Mouse (Mus musculus): Measurements from ENCODE around the gene Opn1sw. TPM values are rescaled to one million over a fixed set of nuclear protein-coding genes. Genes with fewer than 3 reads are reported as not detected.
"Not testable (repeated sequence)": the region's sequence is repeated elsewhere in the genome, so short reads cannot be mapped to it uniquely, and the experiment has no call there.

Opn1sw gene
- polyA plus RNA-seq, 1 experiment from 2014 or later = 0.55 TPM

DNA sequence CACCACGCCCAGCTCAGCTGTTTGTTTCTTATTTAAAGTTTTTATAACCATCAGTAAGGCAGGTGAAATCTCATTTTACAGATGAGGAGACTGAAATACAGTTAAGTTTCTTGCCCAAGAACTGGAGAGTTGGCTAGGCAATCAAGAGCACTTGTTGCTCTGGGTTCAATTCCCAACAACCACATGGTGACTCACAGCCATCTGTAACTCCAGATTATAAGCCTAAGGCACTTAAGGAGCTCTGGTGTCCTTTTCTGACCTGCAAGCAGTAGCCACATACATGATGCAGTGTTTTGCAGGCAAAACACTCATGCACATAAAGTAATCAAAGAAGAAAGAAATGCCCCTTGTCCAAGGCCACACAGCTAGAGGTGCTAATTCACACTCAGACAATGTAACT lies 23.0 kb downstream of the Opn1sw start:
- no peak overlapping the region for H3K4me2 ChIP-seq
- H3K9ac ChIP-seq = no peak overlapping the region
- H3K27me3 ChIP-seq (replicated peaks) = no peaks in the 10 kb centered on the region
- peaks cover 86% of the 10 kb centered on the region for H3K36me3 ChIP-seq
- peaks cover 9% of the 10 kb centered on the region; the same call in 1 of the 2 replicates for H3K4me1 ChIP-seq
- H3K27ac ChIP-seq (replicated peaks) = no peak overlapping the region
- WGBS = 92% methylated on average over 1 of the region's 1 CpGs
- no peak overlapping the region for H3K4me3 ChIP-seq
- no peaks in the 10 kb centered on the region for H3K9me3 ChIP-seq
- ATAC-seq (ENCODE audit: extremely low read depth, insufficient number of reproducible peaks, low FRiP score, low TSS enrichment) = no peak

DNA sequence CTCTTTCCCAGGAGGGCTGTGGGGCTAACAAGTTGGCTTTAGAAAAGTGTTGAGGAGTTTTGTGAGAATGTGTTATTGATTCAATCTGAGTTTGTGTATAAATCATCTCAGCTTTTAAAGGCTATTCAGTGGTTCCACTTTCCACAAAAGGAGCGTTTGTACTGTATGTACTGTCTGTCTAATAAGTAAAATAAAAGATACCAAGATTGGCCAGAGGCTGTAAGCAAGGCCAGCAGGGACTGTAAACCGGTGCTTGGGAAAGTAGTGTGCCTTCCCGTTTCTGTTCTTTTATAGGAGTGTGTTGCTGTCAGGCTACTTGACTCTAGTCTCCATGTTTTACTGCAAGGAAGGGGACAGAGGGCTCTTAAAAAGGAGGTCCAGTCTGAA lies 25.1 kb downstream of the Opn1sw start:
- peaks cover 25% of the 10 kb centered on the region for H3K4me1 ChIP-seq
- H3K27ac ChIP-seq (replicated peaks) = 0 out of 2 replicates have a peak overlapping the region, but pooled peaks have one; percentile 21
- no peaks in the 10 kb centered on the region for H3K27me3 ChIP-seq (replicated peaks)
- ATAC-seq (ENCODE audit: extremely low read depth, insufficient number of reproducible peaks, low FRiP score, low TSS enrichment) = no peak
- H3K4me2 ChIP-seq = no peak overlapping the region
- 81% methylated on average over 3 of the region's 3 CpGs for WGBS
- H3K36me3 ChIP-seq = peaks cover 81% of the 10 kb centered on the region
- H3K4me3 ChIP-seq = no peak overlapping the region
- H3K9ac ChIP-seq = no peak overlapping the region
- H3K9me3 ChIP-seq = no peaks in the 10 kb centered on the region

DNA sequence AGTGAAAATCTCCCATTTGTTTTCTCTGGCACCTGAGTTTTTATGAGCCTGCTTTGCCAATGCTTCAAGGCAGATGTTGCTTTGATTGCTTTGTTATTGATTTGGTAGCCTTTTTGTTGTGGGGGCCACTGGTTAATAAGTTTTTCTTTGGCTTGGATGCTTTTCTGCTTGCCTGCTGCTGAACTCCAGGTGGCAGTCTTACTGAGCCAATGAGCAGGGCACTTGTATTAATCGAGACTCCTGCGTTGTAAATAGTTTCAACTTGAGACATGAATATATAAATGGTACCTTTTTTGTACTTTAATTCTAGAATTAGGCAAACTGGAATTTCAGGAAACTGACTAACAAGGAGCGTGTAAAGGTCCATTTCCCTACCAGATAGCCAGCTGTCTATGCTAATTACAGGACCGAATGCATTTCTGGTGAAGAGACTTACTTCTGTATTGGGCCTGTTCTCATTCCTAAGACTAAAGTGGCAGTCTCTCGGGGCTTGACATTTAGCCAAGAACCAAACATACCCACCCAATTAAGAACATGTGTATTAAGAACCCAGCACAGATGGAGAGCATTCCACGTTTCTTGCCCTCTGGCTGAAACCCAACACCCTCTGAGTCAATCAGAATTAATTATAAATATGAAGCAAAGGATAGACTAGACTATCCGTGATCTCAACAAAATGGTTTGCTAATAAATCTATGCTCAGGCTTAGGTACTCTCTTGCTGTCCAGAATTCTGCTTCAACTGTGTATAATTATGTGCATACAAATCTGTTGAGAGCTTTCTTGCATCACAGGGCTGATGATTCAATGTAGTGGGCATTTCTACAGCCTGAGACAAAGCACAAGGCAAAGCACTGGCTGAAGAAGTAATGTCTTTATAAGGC lies 25.8 kb downstream of the Opn1sw start:
- Histone ChIP-seq H3K36me3 (peaks cover 83% of the 10 kb centered on the region), H3K4me3 (no peak overlapping the region), H3K9me3 (no peaks in the 10 kb centered on the region), H3K4me2 (no peak overlapping the region), H3K9ac (no peak overlapping the region), H3K27ac (replicated peaks) (peak overlapping the region; percentile 21; the same call in 1 of the 2 replicates), H3K4me1 (peaks cover 28% of the 10 kb centered on the region), H3K27me3 (replicated peaks) (no peaks in the 10 kb centered on the region)
- WGBS = 69% methylated on average over 7 of the region's 7 CpGs
- no peak for ATAC-seq (ENCODE audit: extremely low read depth, insufficient number of reproducible peaks, low FRiP score, low TSS enrichment)

DNA sequence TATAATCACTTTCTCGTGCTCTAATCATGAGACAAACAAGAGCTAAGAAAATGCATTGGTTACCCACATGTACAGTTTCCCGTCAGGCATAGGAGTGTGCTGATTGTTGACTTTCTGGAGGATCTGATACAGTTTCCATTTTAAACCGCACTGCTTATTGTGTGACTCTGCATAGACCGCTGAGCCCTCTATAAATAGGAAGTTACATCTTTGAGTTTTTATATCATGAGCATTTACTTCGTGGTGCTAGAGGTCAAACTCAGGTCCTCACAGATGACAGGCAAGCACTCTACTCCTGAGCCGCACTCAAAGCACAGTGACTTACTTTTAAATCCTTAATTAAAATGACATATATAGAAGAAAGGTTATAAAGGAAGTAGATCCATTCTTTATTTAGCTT lies 28.1 kb downstream of the Opn1sw start:
- Histone ChIP-seq H3K4me3 (no peak overlapping the region), H3K9me3 (no peaks in the 10 kb centered on the region), H3K4me1 (peaks cover 38% of the 10 kb centered on the region), H3K27ac (replicated peaks) (peak overlapping the region; percentile 85), H3K27me3 (replicated peaks) (no peaks in the 10 kb centered on the region), H3K9ac (peak overlapping the region; percentile 64; the same call in 1 of the 2 replicates), H3K4me2 (peak overlapping the region; percentile 48), H3K36me3 (peaks cover 72% of the 10 kb centered on the region)
- ATAC-seq (ENCODE audit: extremely low read depth, insufficient number of reproducible peaks, low FRiP score, low TSS enrichment) = peak; percentile 31; the same call in 1 of the 2 replicates
- WGBS = 30% methylated on average over 6 of the region's 6 CpGs

DNA sequence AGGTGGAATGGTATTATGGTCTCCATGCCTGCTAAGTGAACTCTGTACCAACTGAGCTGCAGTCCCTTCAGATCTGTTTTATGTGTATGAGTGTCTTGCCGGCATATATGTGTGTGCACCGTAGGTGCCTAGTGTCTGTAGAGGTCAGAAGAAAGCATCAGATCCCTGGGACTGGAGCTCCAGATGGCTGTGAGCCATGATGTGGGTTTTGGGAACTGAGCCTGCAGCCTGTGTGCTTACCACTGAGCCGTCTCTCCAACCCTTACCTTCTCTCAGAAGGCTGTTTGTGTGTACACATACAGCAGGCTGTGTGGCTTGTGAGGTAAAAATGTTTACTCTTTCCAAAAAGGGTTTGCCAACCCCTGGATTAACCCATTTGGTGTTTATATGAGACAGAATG lies 28.9 kb downstream of the Opn1sw start:
- 81% methylated on average over 3 of the region's 3 CpGs for WGBS
- ATAC-seq (ENCODE audit: extremely low read depth, insufficient number of reproducible peaks, low FRiP score, low TSS enrichment) = no peak
- H3K36me3 ChIP-seq = peaks cover 65% of the 10 kb centered on the region
- H3K27ac ChIP-seq (replicated peaks) = peak overlapping the region; percentile 85
- H3K4me2 ChIP-seq = peak overlapping the region; percentile 48
- H3K27me3 ChIP-seq (replicated peaks) = no peaks in the 10 kb centered on the region
- H3K9me3 ChIP-seq = no peaks in the 10 kb centered on the region
- peaks cover 45% of the 10 kb centered on the region for H3K4me1 ChIP-seq
- 0 out of 2 replicates have a peak overlapping the region, but pooled peaks have one; percentile 64 for H3K9ac ChIP-seq
- H3K4me3 ChIP-seq = no peak overlapping the region

DNA sequence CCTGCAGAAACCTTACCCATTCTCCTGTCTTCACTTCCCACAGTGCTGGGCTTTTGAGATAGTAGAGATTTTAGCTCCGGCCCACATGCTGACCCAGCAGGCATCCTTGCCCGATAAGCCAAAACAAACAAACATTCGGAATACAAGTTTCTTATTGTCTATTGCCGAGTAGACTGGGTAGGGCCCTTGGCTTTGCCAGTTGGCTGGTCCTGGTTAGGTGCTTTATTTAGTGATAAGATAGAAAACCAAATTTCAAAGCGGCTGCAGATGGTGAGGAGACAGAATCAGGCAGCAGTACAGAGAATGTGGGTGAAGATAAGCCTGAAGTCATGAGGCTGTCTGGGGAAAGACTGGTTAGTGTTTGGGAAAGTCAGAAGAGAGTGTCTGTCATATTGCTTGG lies 35.5 kb downstream of the Opn1sw start:
- no peaks in the 10 kb centered on the region for H3K27me3 ChIP-seq (replicated peaks)
- H3K9ac ChIP-seq = peak overlapping the region; percentile 65
- peak overlapping the region; percentile 56 for H3K4me2 ChIP-seq
- H3K4me3 ChIP-seq = peak overlapping the region; percentile 22
- WGBS = 8% methylated on average over 5 of the region's 5 CpGs
- ATAC-seq (ENCODE audit: extremely low read depth, insufficient number of reproducible peaks, low FRiP score, low TSS enrichment) = no peak
- H3K9me3 ChIP-seq = no peaks in the 10 kb centered on the region
- peaks cover 16% of the 10 kb centered on the region for H3K36me3 ChIP-seq
- peaks cover 72% of the 10 kb centered on the region for H3K4me1 ChIP-seq
- peak overlapping the region; percentile 65 for H3K27ac ChIP-seq (replicated peaks)

DNA sequence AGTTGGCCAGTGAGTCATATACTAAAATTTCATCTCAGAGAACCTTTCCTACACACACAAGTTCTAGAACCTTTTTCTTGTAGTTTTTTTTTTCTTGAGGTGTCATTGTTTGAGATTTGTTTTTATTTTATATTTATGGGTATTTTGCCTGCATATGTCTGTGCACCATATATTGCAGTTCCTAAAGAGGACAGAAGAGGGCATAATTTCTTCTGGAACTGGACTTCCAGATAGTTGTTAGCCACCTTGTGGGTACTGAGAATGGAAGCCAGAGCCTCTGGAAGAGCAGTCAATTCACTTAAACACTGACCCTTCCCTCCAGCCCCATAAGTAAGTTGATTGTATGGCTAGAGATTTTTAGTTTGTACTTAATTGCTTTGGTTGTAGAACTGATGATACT lies 36.7 kb downstream of the Opn1sw start:
- Histone ChIP-seq H3K9me3 (no peaks in the 10 kb centered on the region), H3K27ac (replicated peaks) (no peak overlapping the region), H3K9ac (no peak overlapping the region), H3K4me2 (peak overlapping the region; percentile 56), H3K4me1 (peaks cover 72% of the 10 kb centered on the region), H3K4me3 (0 out of 2 replicates have a peak overlapping the region, but pooled peaks have one; percentile 3), H3K36me3 (peaks cover 4% of the 10 kb centered on the region), H3K27me3 (replicated peaks) (no peaks in the 10 kb centered on the region)
- ATAC-seq (ENCODE audit: extremely low read depth, insufficient number of reproducible peaks, low FRiP score, low TSS enrichment) = no peak

DNA sequence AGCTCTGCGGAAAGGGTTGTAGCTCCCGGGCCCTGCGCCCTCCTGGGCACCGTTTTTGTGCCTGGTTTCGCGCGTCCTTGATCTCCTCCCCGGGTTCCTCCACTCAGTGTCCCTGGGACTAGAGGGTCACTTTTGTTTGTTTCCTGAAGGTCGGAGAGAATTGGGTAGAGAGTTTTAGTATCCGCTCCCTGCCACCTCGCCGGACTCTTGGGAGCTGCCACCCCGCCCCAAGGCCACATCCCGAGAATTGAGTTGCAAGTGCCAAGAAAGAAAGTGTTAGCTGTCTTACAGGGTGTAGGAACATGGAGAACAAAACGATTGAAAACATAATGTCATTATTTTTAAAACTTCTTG lies 39.9 kb downstream of the Opn1sw start:
- peak overlapping the region; percentile 96 for H3K27ac ChIP-seq (replicated peaks)
- H3K4me1 ChIP-seq = peaks cover 49% of the 10 kb centered on the region
- peak overlapping the region; percentile 83 for H3K4me2 ChIP-seq
- H3K9me3 ChIP-seq = no peaks in the 10 kb centered on the region
- H3K36me3 ChIP-seq = no peaks in the 10 kb centered on the region
- H3K27me3 ChIP-seq (replicated peaks) = no peaks in the 10 kb centered on the region
- peak overlapping the region; percentile 98 for H3K9ac ChIP-seq
- peak overlapping the region; percentile 99 for H3K4me3 ChIP-seq
- no peak for ATAC-seq (ENCODE audit: extremely low read depth, insufficient number of reproducible peaks, low FRiP score, low TSS enrichment)
- under 1% methylated on average over 15 of the region's 15 CpGs for WGBS

DNA sequence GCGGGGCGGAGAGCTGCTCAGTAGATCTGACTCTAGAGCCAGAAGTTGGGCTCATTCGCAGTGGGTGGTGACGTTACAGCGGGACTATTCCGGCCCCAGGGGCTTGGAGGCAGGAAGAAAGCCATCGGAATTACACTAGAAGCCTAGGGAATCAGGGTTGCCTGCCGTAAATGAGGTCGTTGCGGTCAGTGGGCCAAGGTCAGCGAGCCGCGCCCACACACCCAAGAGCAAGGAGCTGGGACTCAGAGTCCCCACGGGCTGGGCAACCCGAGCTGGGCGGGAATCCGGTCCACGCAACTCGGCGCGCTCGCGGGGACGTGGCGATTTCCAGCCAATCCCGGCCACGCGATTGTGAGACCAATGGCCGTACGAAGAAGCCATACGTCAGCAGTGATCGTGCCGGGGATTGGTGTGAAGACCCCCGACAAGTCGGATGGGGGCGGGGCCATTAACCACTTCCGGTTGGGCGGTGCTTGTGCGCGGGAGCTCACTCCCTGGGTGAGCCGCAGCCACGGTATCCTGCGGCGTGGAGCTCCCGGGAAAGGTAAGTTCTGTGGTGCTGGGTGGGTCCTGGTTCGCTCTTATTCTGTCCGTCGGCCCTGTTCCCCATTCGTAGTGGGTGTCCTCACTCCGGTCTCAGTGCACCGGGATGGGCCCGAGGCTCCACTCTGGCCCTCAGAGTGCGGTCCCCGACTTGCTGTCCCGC lies 40.5 kb downstream of the Opn1sw start, which contains the start of gene Calu:
Calu (plus strand) TSS at position 405 of the 706 bp plus-strand sequence.
- peak within 1 kb of the TSS; percentile 98 for H3K9ac ChIP-seq
- H3K4me1 ChIP-seq = peaks cover 44% of the 10 kb centered on the region
- H3K36me3 ChIP-seq = no peaks in the 10 kb centered on the region
- peak within 1 kb of the TSS; percentile 96 for H3K27ac ChIP-seq (replicated peaks)
- peak; percentile 98 for ATAC-seq (ENCODE audit: extremely low read depth, insufficient number of reproducible peaks, low FRiP score, low TSS enrichment)
- no peaks in the 10 kb centered on the region for H3K27me3 ChIP-seq (replicated peaks)
- under 1% methylated on average over 55 of the region's 55 CpGs for WGBS
- H3K4me2 ChIP-seq = peak within 1 kb of the TSS; percentile 83
- peak within 1 kb of the TSS; percentile 99 for H3K4me3 ChIP-seq
- no peaks in the 10 kb centered on the region for H3K9me3 ChIP-seq

DNA sequence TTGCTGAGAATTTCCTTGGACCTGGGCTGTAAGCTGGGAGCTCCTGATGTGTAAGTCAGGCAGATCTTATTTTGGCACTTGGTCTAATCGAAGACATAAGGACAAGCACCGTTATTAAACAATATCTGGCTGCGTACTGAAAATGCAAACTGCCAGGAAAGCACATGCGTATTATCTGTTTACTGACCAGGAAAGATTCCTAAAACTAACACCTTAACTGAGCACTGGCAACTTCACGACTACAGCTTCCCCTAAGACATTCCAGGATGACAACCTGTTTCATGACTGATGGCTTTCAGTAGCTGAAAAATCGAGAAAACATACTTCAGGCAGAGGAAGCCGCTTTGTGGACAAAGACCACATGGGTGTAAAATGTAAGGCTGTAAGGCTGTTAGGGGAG lies 41.1 kb downstream of the Opn1sw start:
- WGBS = 31% methylated on average over 7 of the region's 7 CpGs
- Histone ChIP-seq H3K27me3 (replicated peaks) (no peaks in the 10 kb centered on the region), H3K4me2 (peak overlapping the region; percentile 83), H3K4me1 (peaks cover 37% of the 10 kb centered on the region), H3K9me3 (no peaks in the 10 kb centered on the region), H3K4me3 (peak overlapping the region; percentile 99), H3K9ac (peak overlapping the region; percentile 79), H3K27ac (replicated peaks) (peak overlapping the region; percentile 96), H3K36me3 (no peaks in the 10 kb centered on the region)
- no peak for ATAC-seq (ENCODE audit: extremely low read depth, insufficient number of reproducible peaks, low FRiP score, low TSS enrichment)

DNA sequence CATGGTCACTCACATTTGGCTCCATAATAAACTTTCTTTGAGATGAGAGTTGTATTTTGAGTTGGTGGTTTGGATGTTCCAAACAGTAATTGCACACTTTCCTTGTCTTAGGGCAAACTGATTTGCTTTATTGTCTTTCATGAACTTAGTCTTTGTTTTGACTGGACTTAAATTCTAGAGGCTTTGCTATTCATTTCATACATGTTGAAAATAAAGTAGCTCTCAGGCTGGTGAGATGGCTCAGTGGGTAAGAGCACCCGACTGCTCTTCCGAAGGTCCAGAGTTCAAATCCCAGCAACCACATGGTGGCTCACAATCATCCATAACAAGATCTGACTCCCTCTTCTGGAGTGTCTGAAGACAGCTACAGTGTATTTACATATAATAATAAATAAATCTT lies 41.8 kb downstream of the Opn1sw start:
- not testable (repeated sequence) for H3K9me3 ChIP-seq; H3K27ac ChIP-seq (replicated peaks); H3K36me3 ChIP-seq; H3K9ac ChIP-seq; H3K4me3 ChIP-seq; H3K27me3 ChIP-seq (replicated peaks); H3K4me2 ChIP-seq; ATAC-seq (ENCODE audit: extremely low read depth, insufficient number of reproducible peaks, low FRiP score, low TSS enrichment)
- peaks cover 30% of the 10 kb centered on the region for H3K4me1 ChIP-seq
- 89% methylated on average over 2 of the region's 2 CpGs for WGBS

All from heart, embryonic 13.5 days (tissue).